Mouse (Mus musculus) spleen, postnatal 10 days (tissue): ENCODE results near the gene Dhx40.
"Not testable (repeated sequence)": the region's sequence is repeated elsewhere in the genome, so short reads cannot be mapped to it uniquely, and the experiment has no call there.

Experiments used
- DNase-seq, 2 experiments: peaks; one replicate each; pipeline ENCODE4 v3.0.0; 2021 to 2022; ENCODE audit warnings: low spot score in 2 of 2

Dhx40 gene

GRCm38 (mm10) chr11:86751010-86751409 lies 56.5 kb downstream of the Dhx40 start:
- DNase-seq = no peak

DNA sequence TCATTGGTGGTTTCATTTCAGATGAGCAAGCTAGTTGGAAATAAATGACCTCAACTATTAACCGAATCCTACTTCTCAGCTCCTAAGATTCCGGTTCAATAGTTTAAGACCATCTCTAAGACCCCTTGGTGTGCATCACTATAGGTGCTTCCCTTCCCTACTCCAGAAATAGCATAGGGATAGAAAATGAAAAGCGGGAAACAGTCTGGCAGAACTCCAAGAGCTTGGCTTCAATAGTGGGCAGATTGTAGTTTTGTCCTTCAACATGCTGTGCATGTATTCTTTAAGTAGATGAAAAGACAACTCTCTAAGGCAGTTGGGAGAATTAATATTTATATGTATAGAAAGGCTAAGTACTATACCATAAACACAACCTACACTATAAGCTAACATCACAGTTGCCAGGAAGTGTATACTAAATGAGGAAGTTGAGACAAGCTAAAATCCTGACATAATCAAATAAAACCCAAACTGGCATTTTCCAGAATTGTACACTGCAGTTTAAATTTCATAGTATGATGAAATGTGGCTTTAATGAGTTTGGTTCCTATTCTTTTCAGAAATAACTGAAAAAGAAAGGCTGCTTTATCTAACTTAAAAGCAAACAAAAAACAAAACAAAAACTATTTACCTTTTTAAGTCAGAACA lies 57.6 kb downstream of the Dhx40 start:
- no peak for DNase-seq

DNA sequence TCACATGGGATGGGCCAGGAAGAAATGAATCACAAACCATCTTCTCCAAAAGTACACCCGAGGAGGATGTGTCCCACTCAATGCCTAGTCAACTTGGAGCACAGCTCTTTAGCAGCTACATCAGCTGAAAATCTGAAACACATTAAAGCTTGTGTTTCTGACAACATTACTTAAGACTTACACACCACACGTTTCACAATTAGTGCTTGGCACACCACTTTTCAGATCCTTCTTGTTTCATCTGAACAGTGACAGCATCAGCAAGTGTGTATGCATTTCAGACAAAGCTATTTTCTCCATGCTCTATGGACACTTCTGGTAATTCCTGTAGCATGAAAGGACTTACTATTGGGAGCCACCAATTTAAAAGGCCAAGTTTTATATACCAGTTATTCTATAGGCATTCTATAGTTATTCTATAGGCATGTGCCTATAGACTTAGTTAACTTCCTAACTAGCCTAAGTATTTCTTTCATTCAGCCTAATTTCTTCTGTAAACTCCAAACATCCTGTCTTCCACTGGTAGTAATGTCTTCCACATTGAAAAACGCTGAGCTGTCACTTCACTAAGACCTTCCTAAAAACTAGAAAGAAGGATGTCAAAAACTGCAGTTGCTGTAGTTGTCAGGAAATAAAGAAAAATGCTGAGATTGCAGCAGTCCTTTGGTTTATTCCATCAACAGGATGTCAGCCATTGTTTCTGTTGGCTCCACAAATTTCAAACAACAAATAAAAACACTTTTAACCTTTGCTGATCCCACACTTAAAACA lies 61.7 kb downstream of the Dhx40 start:
- no peak for DNase-seq

- DNase-seq = peak in 1 of 2 experiments; percentile 70
These were observed 64.9 kb downstream of the Dhx40 start for GRCm38 (mm10) chr11:86742605-86743004.

DNA sequence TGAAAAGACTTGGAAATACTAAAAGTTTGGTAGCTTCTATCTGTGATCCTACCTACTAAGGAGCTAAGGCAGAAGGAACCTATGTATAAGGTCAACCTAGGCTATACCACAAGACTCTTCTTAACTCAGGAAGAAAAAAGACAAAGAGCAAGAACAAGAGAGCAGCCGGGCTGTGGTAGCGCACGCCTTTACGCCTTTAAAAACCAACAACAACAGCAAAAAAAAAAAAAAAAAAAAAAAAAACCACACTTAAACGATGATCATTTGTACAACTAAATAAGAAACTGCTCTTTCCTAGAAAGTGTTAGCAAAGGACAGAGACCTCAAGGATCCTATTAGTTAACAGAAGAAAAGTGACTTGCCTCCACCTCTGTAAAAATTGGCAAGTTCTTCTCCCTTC lies 66.0 kb downstream of the Dhx40 start:
- DNase-seq = no peak

GRCm38 (mm10) chr11:86739470-86739869 lies 68.1 kb downstream of the Dhx40 start:
- no peak for DNase-seq

GRCm38 (mm10) chr11:86738956-86739355 lies 68.6 kb downstream of the Dhx40 start:
- DNase-seq = no peak

DNA sequence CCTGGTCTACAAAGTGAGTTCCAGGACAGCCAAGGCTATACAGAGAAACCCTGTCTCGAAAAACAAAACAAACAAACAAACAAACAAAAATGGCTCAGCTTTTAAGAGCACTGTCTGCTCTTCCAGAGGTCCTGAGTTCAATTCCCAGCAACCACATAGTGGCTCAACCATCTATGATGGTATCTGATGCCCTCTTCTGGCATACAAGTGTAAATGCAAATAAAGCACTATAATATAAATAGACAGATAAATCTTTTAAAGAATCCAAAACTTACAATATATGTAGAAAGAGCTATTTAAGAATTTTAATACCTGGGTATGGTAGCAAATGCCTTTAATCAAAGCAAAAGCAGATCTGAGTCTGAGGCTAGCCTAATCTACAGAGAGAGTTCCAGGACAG lies 69.2 kb downstream of the Dhx40 start:
- not testable (repeated sequence) for DNase-seq

- DNase-seq = peak in 1 of 2 experiments; percentile 71
These were observed 70.1 kb downstream of the Dhx40 start for GRCm38 (mm10) chr11:86737301-86738000.

- no peak for DNase-seq
These were observed 72.6 kb downstream of the Dhx40 start for GRCm38 (mm10) chr11:86734993-86735392.

- no peak for DNase-seq
These were observed 73.2 kb downstream of the Dhx40 start for GRCm38 (mm10) chr11:86734241-86734939.

DNA sequence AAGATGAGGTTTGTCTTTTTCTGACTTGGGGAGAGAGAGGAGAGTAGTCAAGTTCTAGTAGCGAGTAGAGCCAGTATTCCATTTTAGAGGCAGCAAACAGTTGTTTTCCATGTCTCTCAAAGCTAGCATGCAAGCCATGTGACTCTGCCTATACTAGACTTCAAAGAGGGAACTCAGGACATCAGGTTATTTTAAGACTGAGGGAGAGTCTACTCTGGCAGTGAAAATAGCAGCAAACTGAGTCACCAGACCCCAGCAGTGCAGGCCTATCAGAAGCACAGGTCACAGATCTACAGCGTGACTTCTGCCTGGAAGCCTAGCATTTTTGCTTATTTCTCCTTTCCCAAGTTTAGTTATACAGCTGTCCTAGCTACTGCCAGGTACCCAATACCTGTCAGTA lies 76.1 kb downstream of the Dhx40 start:
- no peak for DNase-seq

DNA sequence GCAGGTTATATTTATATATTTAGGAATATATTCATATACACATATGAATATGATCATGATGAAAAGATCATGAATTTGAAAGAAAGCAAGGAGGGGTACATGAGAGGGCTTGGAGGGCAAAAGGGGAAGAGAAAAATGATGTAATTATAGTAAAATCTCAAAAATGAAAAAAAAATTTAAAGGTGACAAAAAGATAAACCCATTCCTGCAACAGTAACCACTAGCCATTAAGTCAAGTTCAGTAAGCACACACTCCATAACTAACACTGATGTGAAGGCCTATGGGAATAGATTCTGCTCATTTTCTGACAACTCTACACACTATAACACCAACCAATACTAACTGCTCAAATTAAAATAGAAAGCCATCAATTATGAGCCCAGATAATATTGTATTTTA lies 81.9 kb downstream of the Dhx40 start:
- DNase-seq = no peak

DNA sequence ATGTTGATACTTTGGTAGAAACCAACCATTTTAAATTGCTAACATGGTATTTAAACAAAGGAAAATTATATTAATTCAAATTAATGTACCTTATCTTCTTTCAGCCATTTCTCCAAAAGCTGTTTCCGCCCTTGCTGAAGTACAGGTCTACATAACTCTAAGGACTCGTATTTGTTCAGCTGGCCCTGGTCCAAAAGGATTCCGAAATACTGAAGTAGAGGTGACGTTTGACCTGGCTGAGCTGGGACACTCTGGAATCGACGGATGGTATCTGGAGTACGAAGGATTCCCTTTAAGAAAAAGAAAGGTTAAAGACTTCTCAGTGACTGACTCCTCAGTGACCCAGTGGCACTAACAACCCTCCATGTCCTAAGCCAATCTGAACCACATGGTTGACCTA lies 82.6 kb downstream of the Dhx40 start:
- DNase-seq = no peak

- DNase-seq = no peak
These were observed 83.5 kb downstream of the Dhx40 start for GRCm38 (mm10) chr11:86724004-86724403.

GRCm38 (mm10) chr11:86719390-86719789 lies 88.2 kb downstream of the Dhx40 start:
- peak in 1 of 2 experiments; percentile 31 for DNase-seq
